Mouse (Mus musculus) layer of hippocampus, postnatal 10 days (tissue): ENCODE data around the gene Adgrg1. TPM values are rescaled to one million over a fixed set of nuclear protein-coding genes. Genes with fewer than 3 reads are reported as not detected.

Experiments
- DNase-seq, 2 experiments: peaks; one replicate each; pipeline ENCODE4 v3.0.0; 2021; ENCODE audit warnings: low spot score in 2 of 2
- total RNA-seq, 2 experiments: library from RNA; stranded (reverse); gene quantifications; 2 replicates each; pipeline ENCODE4 v1.2.3; 2021

Gene Adgrg1
- total RNA-seq, 2 experiments from 2014 or later, result 160 to 164 TPM

- DNase-seq, result peak in 1 of 2 experiments; percentile 37
Measured at GRCm38 (mm10) chr8:94994510-94994909, 20.0 kb downstream of the Adgrg1 start.

DNA sequence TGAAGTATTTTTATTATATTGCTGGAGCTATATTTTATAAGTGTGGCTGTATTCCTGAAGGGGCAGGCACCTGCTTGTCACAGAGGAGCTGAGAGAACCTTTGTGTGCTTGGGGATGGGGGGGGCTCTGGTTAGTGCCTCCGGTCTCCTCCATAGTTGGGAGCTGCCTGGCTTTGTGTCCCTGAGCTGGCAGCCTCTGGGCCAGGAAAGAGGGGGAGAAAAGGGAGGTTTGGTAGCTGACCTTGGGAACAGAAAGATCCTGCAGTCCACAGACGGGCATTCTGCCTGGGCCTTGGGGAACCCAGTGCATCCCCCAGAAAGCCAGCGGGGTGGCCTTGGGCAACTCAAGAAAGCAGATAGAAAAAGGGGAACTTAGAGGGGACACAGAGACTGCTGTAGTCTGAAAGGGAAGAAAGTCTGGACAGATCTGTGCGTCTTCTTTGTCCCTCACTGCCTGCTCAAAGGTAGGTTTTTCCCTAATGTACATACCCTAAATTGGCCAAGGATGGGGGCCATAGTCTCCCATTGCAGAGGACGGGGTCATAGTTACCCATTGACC is 20.9 kb downstream of the Adgrg1 start:
- peak; percentile 63 to 72 for DNase-seq

- DNase-seq, result peak in 1 of 2 experiments; percentile 46
Measured at GRCm38 (mm10) chr8:94996037-94996436, 21.5 kb downstream of the Adgrg1 start.

- DNase-seq, result peak in 1 of 2 experiments; percentile 44
Measured at GRCm38 (mm10) chr8:94996899-94997856, 22.6 kb downstream of the Adgrg1 start.

GRCm38 (mm10) chr8:94997857-94998243 is 23.3 kb downstream of the Adgrg1 start:
- peak in 1 of 2 experiments; percentile 26 for DNase-seq

- no peak for DNase-seq
Measured at GRCm38 (mm10) chr8:94998431-94998830, 23.9 kb downstream of the Adgrg1 start.

- no peak for DNase-seq
Measured at GRCm38 (mm10) chr8:94999004-94999403, 24.5 kb downstream of the Adgrg1 start.

DNA sequence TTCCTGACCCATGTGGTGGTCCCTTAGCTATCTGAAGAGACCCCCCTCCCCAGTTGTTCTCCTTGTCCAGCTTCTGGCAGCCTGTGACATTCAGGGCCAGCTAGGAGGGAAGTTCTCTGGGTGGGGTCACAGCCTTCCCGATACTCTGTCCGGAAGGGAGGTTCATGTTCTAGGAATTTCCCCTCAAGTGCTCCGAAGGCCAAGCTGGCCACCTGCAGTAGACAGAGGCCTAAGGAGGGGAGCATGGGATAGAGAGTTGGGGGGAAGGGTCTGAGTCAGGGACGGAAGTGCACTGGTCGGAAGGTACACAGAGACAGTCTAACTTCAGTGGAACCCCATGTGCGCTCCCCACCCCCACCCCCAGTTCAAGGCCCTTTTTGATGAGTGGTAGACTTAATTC is 25.4 kb downstream of the Adgrg1 start:
- DNase-seq, result no peak

- peak in 1 of 2 experiments; percentile 64 for DNase-seq
Measured at GRCm38 (mm10) chr8:95000684-95001083, 26.1 kb downstream of the Adgrg1 start.

DNA sequence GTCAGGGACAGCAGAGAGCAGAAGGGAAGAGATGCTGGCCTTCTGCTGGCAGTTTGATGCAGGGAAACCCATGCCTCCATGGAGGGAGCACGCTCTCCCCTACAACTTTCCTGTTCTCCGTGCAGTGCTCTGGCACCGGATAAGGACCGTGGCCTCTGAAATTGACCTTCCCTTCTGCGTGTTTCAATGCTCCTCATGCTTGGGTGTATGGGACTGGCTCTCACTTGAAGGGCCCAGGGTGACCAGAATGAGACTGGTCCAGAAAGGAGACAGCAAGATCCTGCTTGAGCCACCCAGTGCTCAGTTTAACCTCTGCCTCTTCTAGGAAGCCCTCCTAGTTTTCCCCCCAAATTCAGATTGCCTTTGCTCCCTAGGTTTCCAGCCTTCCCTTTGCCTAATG is 26.6 kb downstream of the Adgrg1 start:
- peak in 1 of 2 experiments; percentile 23 for DNase-seq

GRCm38 (mm10) chr8:95001655-95002054 is 27.1 kb downstream of the Adgrg1 start:
- peak; percentile 81 to 85 for DNase-seq

DNA sequence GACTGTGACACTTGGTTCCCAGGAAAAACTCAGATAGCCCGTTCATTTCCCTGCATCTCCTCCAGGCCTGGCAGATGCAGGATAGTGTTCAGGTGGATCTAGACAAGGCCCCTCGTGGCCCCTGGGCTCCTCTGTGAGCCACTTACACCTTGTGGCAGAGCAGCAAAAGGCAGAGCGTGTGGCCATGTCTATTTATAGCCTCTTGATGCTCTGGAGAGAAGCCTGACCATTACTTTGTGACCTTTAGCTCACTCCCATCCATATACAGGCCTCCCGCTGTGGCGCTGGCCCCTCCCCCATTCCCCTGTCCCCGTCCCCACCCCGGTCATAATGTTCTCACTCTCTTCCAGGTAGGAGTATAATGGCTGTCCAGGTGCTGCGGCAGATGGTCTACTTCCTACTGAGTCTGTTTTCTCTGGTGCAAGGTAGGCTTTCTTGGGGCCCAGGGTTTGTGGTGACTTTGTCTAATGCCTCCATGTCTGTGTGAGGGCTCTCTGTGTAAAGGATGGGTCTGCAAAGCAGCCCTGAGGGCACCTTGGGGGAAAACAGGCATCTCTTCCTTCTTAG is 27.6 kb downstream of the Adgrg1 start:
- no peak for DNase-seq

- DNase-seq, result no peak
Measured at GRCm38 (mm10) chr8:95012442-95012919, 37.9 kb downstream of the Adgrg1 start.

DNA sequence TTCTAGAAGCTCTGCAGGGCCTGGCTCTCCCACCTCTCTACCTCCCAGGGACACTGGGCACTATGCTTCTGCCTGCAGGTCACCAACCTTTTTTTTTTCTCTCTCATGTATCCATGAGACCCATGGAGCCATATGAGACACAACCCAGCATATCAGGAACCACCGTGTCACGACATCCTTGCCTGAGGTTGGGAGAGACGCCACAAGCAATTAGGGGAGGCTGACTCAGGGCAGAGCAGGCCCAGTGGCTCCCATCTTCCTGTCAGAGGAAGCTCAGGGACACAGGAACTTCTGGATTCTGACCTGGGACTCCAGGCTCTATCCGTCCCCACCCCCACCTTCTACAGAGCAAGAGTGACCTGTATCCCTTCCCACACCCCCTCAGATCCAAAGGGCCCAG is 41.3 kb downstream of the Adgrg1 start:
- DNase-seq, result no peak

DNA sequence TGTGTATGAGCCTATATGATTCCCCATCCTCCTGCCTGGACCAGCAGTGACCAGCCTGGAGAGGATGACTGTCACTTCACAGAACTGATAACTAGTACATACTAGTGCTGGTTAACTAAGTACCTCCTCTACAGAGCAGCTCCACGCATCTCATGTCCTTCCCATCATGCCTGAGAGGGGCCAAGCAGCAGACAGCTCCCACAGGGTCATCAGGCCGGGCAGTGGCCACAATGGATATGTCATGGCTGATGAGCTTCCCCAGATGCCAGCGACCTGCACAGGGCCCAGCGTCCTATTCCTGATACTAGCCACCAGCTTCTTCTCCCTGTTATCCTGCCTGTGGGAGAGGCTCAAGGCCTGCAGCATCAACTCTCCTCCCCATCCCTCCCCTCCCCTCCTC is 42.1 kb downstream of the Adgrg1 start:
- no peak for DNase-seq

GRCm38 (mm10) chr8:95017451-95017850 is 42.9 kb downstream of the Adgrg1 start, which contains the start of gene Adgrg3:
TSS of gene Adgrg3 (plus strand) at chr8:95017692.
- DNase-seq, result no peak

DNA sequence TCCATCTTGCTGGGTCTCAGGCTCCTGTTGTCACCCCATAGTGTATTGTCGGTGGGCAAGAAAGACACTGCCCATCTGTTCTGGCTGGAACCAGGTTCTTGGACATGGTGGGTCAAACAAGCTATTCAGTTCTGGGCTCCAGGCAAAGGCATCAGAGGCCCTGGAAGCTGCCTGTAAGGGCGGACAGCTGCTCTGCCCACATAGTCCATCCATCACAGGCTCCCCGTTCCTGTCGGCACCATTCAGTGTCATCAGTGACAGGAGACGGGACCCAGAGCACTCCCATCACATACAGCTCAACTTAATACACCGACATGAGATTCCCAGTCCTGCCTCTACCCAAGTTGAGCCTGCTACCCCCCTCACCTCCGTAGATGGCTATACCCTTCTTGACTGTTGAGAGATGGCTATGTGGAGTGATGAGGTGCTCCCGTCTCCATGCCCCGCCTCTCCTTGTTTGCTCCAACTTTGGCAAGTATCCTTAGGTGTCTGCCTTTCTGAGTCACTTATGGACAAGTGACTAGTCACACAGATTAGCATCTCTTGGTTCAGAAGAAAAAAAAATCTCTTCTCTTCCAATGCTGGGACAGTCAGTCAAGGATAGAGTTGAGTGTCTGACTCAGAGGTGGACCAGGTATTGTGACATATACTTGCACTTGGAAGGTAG is 43.6 kb downstream of the Adgrg1 start:
- no peak for DNase-seq

DNA sequence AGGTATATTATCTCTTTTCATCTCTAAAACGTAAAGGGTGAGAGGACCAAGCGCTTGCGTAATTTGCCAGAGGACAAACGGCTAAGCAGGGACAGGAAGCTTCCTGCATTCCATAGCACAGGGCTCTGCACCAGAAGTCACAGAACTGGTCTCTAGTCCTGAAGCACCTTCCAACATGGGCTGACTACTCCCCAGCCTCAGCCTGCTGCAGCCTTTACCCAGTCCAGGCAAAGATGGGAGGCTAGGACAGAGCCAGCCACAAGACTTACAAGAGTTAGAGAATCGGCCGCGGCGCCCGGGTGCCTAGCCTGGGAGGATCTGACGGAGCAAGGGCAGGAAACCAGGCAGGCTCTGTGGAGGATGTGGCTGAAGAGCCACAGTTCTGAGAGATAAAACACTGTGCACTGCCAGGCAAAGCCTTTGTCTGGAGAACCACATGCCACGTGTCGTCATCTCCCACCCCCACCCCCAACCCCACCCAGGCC is 45.8 kb downstream of the Adgrg1 start:
- DNase-seq, result no peak

GRCm38 (mm10) chr8:95020821-95021220 is 46.3 kb downstream of the Adgrg1 start:
- DNase-seq, result no peak

DNA sequence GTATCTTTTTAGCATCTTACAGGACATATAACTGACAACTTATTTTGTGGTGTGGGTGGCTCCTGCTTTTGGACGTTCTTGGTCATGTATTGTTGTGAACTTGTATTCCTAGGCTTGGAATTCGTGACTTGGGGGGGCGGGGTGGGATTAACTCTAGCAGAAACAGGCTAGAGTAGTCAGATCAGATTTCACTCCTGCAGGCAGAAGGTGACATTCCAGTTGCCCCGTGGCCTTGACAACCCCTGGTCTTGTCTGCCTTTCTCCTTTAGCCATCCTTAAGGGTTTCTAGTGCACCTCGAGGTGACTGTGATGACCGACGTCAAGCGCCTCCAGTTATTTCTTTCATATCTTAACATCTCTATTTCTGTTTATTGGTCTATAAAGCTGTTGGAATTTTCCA is 48.6 kb downstream of the Adgrg1 start:
- no peak for DNase-seq

DNA sequence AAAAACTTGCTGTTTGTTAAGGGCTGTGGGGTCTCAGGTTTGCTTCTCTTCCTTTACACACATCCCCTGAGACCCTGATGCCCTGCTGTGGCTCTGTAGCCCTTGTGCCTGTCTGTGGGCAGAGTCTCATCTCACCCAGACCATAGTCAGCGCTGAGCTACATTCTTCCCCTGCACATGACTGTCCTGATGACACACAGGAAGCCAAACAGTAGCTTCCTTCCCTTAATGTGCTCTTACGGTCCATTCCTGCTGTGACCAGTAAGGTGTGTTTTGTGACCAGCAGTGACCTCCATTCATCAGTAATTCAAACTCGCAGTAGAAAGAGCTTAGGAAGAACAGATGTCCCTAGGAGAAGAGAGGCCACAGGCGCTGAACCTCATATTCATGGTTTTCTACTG is 49.8 kb downstream of the Adgrg1 start:
- DNase-seq, result no peak
